Mouse (Mus musculus) brain, embryonic 14.5 days (tissue): ENCODE results near the gene Hoxd10.

Experiments used
- CTCF ChIP-seq: fragments of 200-500 bp; IDR thresholded peaks from 2 replicates; pipeline ENCODE4 v1.5.1; 2012; ENCODE audit warnings: inconsistent platforms, mild to moderate bottlenecking, moderate library complexity, borderline replicate concordance; ENCODE audit not compliant: insufficient read depth, insufficient read length; ENCODE audit errors: extremely low read depth
- POLR2A ChIP-seq: fragments of 200-500 bp; IDR thresholded peaks from 2 replicates; pipeline ENCODE4 v1.6.1; 2012; ENCODE audit warnings: mild to moderate bottlenecking, inconsistent platforms, borderline replicate concordance; ENCODE audit not compliant: poor library complexity, insufficient read depth, insufficient read length, severe bottlenecking; ENCODE audit errors: extremely low read depth

DNA sequence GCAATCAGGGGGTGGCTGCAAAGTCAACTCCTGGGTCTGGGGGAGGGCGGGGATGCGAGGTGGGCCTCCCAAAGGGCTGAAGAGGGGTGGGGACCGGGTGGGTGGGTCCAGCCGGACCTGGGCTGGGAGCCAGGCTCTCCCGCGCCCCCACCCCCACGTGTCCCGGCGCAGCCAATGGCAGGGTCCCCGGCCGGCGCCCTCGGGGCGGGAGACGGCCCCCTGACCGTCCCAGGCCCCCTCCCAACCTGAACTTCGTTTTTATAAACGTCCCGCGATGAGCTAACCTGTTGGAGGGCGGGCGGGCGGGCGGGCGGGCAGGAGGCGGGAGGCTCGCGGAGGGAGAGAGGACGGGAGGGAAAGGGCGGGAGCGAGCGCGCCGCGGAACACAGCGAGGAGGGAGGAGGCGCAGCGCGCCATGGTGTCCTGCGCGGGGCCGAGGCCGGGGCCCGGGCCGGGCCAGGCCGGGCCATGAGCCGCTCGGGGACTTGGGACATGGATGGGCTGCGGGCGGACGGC is 23.8 kb upstream of the Hoxd10 start, which contains the start of gene Hoxd13:
- TF ChIP-seq POLR2A (no peak), CTCF (no peak)
